Mouse (Mus musculus): ENCODE measurements around the gene Rad9a.
"Not testable (repeated sequence)": the region's sequence is repeated elsewhere in the genome, so short reads cannot be mapped to it uniquely, and the experiment has no call there.

Gene Rad9a

DNA sequence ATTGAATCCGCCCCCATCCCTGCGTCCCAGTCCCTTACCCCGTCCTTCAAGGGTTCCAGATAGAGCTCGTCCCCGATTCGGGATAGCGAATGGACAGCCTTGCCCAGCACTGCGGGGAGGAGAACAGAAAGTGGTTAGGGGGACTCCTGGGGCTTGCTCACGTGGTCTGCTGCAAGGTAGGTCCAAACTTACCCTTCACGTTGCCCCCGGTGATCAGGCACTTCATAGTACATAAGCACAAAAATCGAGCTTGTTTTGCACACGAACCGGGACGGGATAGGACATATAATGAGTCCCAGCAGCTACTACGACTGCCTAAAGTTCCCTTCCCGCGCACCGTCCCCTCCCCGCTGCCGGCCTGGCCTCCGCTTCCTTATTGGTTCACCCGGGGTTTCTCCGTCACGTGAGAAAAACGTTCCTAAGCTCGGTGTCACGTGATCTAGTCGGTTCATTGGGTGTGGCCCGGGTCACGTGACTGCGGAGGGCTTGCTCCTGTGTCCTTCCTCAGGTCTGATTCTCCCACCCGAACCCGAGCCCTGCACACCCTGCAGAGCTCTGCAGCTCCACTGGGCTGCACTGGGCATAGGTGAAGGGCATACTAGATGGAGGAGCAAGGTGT, at the start of gene Rad9a:
TSS of gene Rad9a (minus strand) at position 372 of the 619 bp plus-strand sequence.
- peak; percentile 94 for DNase-seq

DNA sequence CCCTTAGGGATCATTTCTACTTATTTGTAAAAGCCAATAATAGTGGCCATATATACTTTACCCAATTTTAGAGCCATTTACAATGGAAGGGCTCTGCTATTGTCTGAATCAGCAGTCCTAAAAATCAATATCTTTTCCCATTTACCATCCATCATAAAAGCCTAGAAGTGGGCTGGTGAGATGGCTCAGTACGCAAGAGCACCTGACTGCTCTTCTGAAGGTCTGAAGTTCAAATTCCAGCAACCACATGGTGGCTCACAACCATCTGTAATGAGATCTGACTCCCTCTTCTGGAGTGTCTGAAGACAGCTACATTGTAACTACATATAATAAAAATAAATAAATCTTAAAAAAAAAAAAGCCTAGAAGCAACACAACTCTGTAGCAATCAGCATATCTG, 47.2 kb upstream of the Rad9a start:
- DNase-seq: not testable (repeated sequence)

DNA sequence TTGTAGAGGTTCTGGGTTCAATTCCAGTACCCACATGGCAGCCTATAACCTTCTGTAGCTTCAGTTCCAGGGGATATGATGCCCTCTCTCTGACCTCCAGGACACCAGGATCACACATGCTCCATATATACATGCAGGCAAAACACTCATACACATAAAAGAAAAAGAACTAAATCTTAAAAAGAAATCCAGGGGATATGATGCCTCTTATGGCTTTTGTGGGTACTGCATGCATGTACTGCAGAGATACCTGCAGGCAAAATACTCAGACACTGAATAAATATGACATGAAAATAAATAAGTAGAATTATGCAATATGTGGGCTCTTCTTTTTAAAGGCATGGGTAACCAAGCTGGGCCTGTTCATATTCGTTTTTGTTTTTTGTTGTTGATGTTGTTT, 45.5 kb upstream of the Rad9a start:
- no peak for DNase-seq

- DNase-seq: no peak
These were observed 43.3 kb upstream of the Rad9a start for GRCm38 (mm10) chr19:4244775-4245174.

GRCm38 (mm10) chr19:4242416-4242815, 41.0 kb upstream of the Rad9a start:
- DNase-seq: no peak

GRCm38 (mm10) chr19:4240247-4240668, 38.8 kb upstream of the Rad9a start:
- DNase-seq: no peak

GRCm38 (mm10) chr19:4234548-4234947, 33.1 kb upstream of the Rad9a start:
- DNase-seq: no peak

DNA sequence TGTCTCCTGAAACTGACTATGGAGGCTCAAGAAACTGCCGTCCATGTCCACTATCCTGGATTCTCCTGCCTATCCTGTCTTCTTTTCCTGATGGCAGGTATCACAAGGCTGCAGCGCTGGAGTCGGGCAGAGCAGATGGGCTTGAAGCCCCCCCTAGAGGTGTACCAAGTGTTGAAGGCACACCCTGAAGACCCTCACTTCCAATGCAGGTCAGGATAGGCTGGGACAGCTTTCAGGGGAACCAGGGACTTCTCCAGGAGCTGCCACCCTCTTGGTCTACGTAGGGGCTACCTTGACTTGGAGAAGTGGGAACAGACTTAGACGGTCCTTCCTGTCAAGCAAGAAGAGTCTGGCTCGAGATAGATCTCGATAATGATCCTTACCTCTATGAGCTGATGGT, 31.2 kb upstream of the Rad9a start:
- no peak for DNase-seq

- no peak for DNase-seq
These were observed 30.7 kb upstream of the Rad9a start for GRCm38 (mm10) chr19:4232186-4232572.

GRCm38 (mm10) chr19:4231253-4232185, 30.1 kb upstream of the Rad9a start, which contains the start of gene Pold4:
TSS of gene Pold4 (plus strand) at chr19:4231899.
- DNase-seq: peak; percentile 97

- DNase-seq: no peak
These were observed 29.0 kb upstream of the Rad9a start for GRCm38 (mm10) chr19:4230415-4230814.

GRCm38 (mm10) chr19:4229451-4230076, 28.1 kb upstream of the Rad9a start:
- DNase-seq: peak; percentile 34

GRCm38 (mm10) chr19:4228891-4229290, 27.4 kb upstream of the Rad9a start:
- DNase-seq: no peak

GRCm38 (mm10) chr19:4227894-4228678, 26.6 kb upstream of the Rad9a start:
- peak; percentile 64 for DNase-seq

DNA sequence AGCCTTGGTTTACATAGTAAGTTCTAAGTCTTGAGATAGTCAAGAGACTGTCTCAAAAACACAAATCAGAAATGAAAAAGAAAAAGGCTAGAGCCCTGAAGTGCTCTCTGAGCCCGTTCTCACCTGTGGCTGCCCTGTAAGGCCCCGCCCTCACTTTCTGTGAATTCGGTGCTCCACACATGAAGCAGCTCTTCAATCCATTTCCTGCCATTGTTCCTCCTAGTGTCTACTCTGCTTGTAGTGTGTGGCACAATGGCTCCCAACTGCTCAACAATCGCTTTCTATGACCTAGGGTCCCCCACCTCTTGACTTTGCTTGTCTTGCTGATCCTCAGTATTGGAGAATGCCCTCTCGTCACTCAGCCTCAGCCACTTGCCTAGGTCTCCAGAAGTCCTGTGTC, 26.0 kb upstream of the Rad9a start:
- DNase-seq: no peak

DNA sequence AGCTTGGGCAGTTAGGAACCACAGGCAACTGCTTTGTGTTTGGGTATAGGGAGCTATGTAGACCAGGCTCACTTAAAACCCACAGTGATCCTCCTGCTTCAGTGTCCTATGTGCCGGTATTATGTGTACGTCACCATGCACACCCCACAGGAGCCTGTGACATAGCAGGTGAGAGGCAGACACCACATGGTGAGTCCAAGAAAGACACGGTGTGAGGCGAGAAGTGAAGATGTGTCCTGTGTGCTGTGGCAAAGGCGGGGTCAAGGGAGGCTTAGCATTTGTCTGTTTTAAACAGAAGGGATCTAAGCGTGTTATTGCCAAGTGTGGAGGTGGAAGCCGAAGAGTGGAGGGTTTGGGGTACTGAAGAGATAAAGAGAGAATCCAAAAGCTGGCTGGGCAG, 25.3 kb upstream of the Rad9a start:
- no peak for DNase-seq

DNA sequence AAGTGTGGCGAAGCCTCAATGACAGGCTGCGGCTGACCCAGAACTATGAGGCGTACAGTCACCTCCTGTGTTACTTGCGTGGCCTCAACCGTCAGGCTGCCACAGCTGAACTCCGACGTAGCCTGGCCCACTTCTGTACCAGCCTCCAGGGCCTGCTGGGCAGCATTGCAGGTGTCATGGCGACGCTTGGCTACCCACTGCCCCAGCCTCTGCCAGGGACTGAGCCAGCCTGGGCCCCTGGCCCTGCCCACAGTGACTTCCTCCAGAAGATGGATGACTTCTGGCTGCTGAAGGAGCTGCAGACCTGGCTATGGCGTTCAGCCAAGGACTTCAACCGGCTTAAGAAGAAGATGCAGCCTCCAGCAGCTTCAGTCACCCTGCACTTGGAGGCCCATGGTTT, 20.7 kb upstream of the Rad9a start:
- no peak for DNase-seq

- DNase-seq: no peak
These were observed 19.7 kb upstream of the Rad9a start for GRCm38 (mm10) chr19:4220957-4221743.

DNA sequence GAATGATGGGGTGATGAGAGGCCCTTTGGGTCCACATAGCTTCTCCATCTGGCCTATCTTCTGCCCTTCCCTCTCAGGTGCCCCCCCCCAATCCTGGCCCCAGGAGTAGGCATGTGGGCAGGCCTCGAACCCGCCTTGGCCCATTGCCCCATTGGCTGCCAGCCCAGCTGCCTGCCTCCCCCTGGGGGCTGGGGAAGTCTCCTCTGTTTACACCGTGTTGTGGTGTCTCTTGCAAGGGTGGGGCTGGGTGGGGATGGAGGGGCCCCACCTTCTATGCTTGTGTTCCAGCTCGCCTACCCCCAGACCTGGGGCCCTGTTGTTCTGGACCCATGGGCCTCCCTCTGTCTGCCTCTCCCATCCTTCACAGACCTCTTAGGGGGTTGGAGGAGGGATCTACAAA, 19.0 kb upstream of the Rad9a start:
- DNase-seq: no peak

DNA sequence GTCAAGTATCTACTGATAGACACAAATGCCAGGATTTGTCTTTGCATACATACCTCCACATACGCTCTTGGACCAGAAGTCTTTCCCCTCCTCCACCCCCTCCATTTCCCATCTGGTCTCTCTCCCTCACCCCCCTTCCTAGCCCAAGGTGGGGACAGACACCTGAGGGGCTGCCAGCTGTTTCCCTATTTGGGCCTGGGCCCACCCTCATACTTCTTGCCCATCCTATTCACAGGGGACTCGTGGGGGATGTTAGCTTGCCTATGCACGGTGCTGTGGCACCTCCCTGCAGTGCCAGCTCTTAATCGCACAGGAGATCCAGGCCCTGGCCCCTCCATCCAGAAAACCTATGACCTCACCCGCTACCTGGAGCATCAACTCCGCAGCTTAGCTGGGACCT, 18.5 kb upstream of the Rad9a start:
- DNase-seq: no peak

DNA sequence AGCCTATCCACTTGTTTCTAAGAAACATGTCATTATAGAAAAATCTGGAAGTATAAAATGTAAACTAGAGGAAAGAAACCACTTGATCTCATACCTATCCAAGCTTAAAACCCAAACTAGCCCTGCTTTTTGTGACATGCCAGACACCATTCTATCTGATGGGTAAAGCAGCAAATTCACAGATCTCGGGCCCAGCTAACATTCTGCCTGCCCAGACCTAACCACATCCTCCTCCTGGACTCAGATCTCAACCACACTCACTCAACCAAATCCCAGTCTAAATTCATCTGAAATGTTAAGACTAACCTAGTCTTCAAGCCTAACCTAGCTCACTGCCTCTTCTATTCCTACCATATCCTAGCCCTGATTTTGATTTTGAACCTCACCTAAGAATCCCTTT, 17.3 kb upstream of the Rad9a start:
- no peak for DNase-seq

DNA sequence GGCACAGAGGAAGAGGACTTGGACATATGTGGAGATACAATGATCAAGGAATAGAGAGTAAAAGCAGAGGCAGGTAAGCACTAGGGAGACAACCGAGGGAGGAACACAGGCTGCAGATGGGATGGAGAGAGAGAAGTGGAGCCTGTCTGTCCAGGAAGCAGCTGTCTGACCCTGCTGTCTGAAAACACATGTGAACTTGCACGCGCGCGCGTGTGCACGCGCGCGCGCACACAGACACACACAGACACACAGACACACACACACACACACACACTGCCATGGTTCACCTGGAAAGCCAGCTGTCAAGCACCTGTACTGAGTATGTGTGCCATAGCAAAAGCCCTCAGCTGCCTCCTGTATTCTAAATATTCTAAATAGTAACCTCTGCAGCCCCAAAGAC, 16.8 kb upstream of the Rad9a start:
- no peak for DNase-seq

Data from cerebellum, adult 11 months (tissue).